Mouse (Mus musculus) spleen, adult 2 months (tissue): ENCODE measurements at regions not wholly inside any gene's neighbourhood (a gene's known extent, or its start where the extent isn't known, plus 50 kb on each side); places are given as distances from the start of the nearest gene placed in this dataset.

ENCODE experiments used
- DNase-seq, 2 experiments: peaks; one replicate each; pipeline versions ENCODE4 v3.0.0 to v3.0.0-alpha.2; 2012 to 2021; ENCODE audit warnings: low spot score in 2 of 2, low read depth in 1 of 2
- H3K27ac ChIP-seq: fragments of 200-500 bp; 2 replicates; pipeline ENCODE4 v1.5.1; 2012; ENCODE audit warnings: low read length, inconsistent platforms; ENCODE audit not compliant: insufficient read depth
- H3K27me3 ChIP-seq: fragments of 200-500 bp; 2 replicates; pipeline ENCODE4 v1.6.1; 2012; ENCODE audit warnings: mild to moderate bottlenecking, moderate library complexity, low read length, inconsistent platforms; ENCODE audit not compliant: control insufficient read depth, insufficient read depth
- H3K36me3 ChIP-seq: fragments of 200-500 bp; 2 replicates; pipeline ENCODE4 v1.6.1; 2012; ENCODE audit warnings: mild to moderate bottlenecking, low read length, inconsistent platforms; ENCODE audit not compliant: control insufficient read depth, insufficient read depth
- H3K4me1 ChIP-seq: fragments of 200-500 bp; 2 replicates; pipeline ENCODE4 v1.6.1; 2011; ENCODE audit warnings: inconsistent platforms; ENCODE audit not compliant: control insufficient read depth, insufficient read depth, insufficient read length
- H3K4me3 ChIP-seq: fragments of 200-500 bp; 2 replicates; pipeline ENCODE4 v1.5.1; 2011; ENCODE audit warnings: mild to moderate bottlenecking, inconsistent platforms; ENCODE audit not compliant: insufficient read depth, insufficient read length; ENCODE audit errors: extremely low read depth
- CTCF ChIP-seq: fragments of 200-500 bp; IDR thresholded peaks from 2 replicates; pipeline ENCODE4 v1.5.1; 2011; ENCODE audit warnings: mild to moderate bottlenecking, inconsistent platforms; ENCODE audit not compliant: insufficient read depth, insufficient read length, insufficient replicate concordance; ENCODE audit errors: extremely low read depth
- POLR2A ChIP-seq: fragments of 200-500 bp; IDR thresholded peaks from 2 replicates; pipeline ENCODE4 v1.6.1; 2011; ENCODE audit warnings: low read depth, low read length, inconsistent platforms
- WGBS: fragments of 180-500 bp; shearing (Covaris S2); methylation state at CpG from one replicate; pipeline ENCODE4 v1.1.7; 2018; 5-methylcytosine and 5-hydroxymethylcytosine counted together

DNA sequence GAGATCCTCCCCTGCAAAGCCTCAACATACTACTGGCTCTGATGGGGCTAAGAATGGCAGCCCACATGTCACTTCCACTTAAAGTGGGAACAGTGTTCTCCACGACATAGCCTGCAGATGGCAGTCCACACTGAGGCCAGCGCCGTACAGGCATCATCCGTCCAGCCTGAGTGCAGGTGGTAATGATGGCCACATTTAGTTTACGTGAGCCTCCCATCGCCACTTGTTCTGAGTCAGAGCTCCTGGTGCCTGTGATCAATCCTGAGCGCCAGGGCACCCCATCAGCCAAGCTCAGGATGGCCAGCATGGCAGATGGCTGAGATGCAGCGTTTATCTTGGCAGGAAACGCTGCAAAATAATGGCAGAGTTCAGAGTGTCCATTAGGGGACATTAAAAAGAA is 159.6 kb downstream of the Adgrd1 start:
- 80% methylated on average over 9 of the region's 9 CpGs for WGBS
- H3K27ac ChIP-seq, result no peak overlapping the region
- no peak for TF ChIP-seq CTCF
- TF ChIP-seq POLR2A, result no peak
- no peaks in the 10 kb centered on the region for H3K36me3 ChIP-seq
- DNase-seq, result no peak
- H3K4me3 ChIP-seq, result no peak overlapping the region
- H3K27me3 ChIP-seq, result no peaks in the 10 kb centered on the region
- no peaks in the 10 kb centered on the region for H3K4me1 ChIP-seq

DNA sequence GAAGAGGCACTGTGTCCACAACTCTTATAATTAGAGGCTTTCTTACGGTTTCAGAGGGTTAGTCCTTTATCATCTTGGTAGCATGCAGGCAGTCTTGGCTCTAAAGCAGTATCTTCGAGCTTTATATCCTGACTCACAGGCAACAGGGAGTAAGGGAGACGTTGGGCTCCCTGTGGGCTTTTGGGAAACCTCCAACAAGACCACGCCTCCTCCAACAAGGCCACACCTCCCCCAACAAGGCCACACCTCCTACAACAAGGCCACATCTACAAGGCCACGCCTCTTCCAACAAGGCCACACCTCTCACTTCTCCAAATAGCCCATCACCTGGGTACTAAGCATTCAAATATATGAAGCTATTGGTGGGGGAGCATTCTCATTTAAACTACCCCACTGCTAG is 160.7 kb downstream of the Adgrd1 start:
- H3K4me1 ChIP-seq, result no peaks in the 10 kb centered on the region

DNA sequence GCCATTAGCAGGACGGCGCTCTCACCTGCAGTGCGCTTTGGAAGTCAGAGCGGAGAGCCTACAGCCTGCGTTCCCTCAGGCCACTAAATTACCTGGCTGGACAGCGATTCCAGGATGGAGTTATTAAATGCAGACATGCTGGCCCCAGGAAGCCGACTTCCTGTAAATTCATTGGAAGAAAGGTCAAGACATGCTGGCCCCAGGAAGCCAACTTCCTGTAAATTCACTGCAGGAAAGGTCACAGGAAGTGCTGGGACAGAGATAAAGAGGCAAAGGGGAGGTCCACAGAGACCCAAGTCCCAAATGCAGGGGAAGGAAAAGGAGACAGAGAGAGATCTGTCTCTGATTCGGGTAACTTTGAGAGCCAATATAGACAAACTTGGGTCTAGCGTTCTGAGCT is 164.1 kb downstream of the Adgrd1 start:
- no peak overlapping the region for H3K27ac ChIP-seq
- H3K27me3 ChIP-seq, result no peaks in the 10 kb centered on the region
- H3K36me3 ChIP-seq, result no peaks in the 10 kb centered on the region
- DNase-seq, result no peak
- 40% methylated on average over 9 of the region's 9 CpGs for WGBS
- no peaks in the 10 kb centered on the region for H3K4me1 ChIP-seq
- H3K4me3 ChIP-seq, result no peak overlapping the region
- no peak for TF ChIP-seq CTCF
- TF ChIP-seq POLR2A, result no peak

More for the DNA sequence above, 160.7 kb downstream of the Adgrd1 start:
- DNase-seq, result no peak
- 80% methylated on average over 5 of the region's 5 CpGs for WGBS
- H3K27ac ChIP-seq, result no peak overlapping the region
- TF ChIP-seq POLR2A, result no peak
- no peak for TF ChIP-seq CTCF
- no peaks in the 10 kb centered on the region for H3K27me3 ChIP-seq
- no peak overlapping the region for H3K4me3 ChIP-seq
- H3K36me3 ChIP-seq, result no peaks in the 10 kb centered on the region

DNA sequence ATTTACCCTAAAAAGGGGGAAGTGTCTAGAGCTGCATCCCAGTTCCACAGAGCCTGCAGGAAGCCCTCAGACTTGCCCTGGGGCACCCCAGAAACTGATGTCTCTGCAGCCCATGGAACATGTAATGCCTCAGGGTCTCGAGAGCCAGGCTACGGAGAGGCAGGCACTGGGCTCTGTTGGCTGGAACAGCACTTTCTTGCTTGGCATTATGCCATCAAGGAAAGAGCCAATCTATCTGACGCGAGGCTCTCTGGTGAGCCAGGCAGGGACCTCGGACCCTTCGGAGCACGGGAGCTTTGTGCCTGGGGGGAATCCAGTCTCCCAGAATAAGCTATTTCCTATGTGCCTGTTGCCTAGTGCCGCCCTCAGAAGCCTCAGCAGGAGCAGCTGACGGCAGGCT is 166.6 kb downstream of the Adgrd1 start:
- no peak overlapping the region for H3K27ac ChIP-seq
- H3K4me3 ChIP-seq, result no peak overlapping the region
- H3K27me3 ChIP-seq, result no peaks in the 10 kb centered on the region
- H3K4me1 ChIP-seq, result no peaks in the 10 kb centered on the region
- no peaks in the 10 kb centered on the region for H3K36me3 ChIP-seq
- TF ChIP-seq POLR2A (no peak), CTCF (no peak)
- DNase-seq, result no peak
- 78% methylated on average over 9 of the region's 9 CpGs for WGBS

DNA sequence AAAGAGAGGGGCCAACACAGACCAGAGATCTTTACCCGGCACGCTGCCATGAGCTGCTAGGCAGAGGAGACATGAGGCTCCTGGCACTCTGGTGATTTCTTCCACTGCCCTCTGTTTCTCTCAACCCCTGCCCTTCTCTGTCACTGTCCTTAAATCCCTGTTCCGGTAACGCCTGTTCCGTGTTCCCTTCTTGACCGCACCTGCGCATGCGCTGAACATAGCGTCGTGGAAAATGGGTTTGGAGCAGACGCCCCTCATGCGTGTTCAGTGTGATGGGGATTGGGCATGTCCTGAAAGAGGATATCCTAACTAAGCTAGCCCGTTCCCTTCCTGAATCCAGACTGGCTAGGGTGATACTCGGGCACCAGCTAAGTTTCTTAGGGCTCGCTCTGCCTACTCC is 167.8 kb downstream of the Adgrd1 start:
- Histone ChIP-seq H3K36me3 (no peaks in the 10 kb centered on the region), H3K4me1 (no peaks in the 10 kb centered on the region), H3K27me3 (no peaks in the 10 kb centered on the region), H3K27ac (no peak overlapping the region), H3K4me3 (no peak overlapping the region)
- WGBS, result 95% methylated on average over 15 of the region's 15 CpGs
- TF ChIP-seq POLR2A (no peak), CTCF (no peak)
- no peak for DNase-seq

DNA sequence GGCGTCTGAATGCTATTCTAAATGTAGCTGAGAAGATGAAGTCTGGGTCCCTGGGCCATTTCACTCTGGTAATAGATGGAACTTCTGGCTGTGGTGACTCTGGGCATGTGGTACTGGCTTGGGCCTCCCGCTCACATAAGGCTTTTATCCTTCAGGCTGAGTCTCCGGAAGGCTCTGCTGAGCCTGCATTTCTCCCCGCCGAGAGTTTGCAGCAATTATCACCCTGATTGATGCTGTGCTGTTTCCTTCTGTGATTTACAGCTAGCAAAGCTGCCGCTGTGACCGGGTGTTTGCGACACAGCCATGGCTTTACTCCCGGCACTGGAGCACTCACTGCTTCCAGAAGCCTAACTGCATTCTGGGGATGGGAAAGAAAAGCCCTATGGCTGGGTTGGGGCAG is 171.9 kb downstream of the Adgrd1 start:
- H3K27ac ChIP-seq, result no peak overlapping the region
- no peak for DNase-seq
- H3K4me1 ChIP-seq, result no peaks in the 10 kb centered on the region
- H3K27me3 ChIP-seq, result no peaks in the 10 kb centered on the region
- WGBS, result 30% methylated on average over 9 of the region's 9 CpGs
- no peak for TF ChIP-seq CTCF
- no peaks in the 10 kb centered on the region for H3K36me3 ChIP-seq
- no peak overlapping the region for H3K4me3 ChIP-seq

DNA sequence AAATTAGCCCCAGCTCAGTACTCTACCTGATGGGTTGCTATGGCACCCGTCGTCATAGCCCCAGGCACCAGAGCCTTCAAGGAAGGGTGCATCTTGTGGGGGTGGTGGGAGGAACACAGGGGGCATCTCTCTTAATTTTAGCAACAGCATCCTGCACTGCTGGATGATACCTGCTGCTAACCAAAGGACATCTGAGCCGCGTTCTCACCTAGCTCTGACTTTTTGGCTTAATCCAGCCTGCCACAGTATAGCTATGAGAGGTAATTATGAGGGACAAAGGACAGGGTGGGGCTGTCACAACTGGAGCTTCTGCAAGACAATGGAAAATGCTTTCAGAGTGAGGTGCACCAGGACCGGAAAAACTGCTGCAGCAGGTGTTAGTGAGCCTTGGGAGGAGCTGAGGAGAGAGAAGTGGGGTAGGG is 173.5 kb downstream of the Adgrd1 start:
- no peaks in the 10 kb centered on the region for H3K36me3 ChIP-seq
- TF ChIP-seq POLR2A (no peak), CTCF (no peak)
- H3K27me3 ChIP-seq, result no peaks in the 10 kb centered on the region
- no peaks in the 10 kb centered on the region for H3K4me1 ChIP-seq
- no peak for DNase-seq
- H3K27ac ChIP-seq, result no peak overlapping the region
- H3K4me3 ChIP-seq, result no peak overlapping the region
- WGBS, result 45% methylated on average over 5 of the region's 5 CpGs
